Mouse (Mus musculus): ENCODE data around the gene Lpin2.

DNA sequence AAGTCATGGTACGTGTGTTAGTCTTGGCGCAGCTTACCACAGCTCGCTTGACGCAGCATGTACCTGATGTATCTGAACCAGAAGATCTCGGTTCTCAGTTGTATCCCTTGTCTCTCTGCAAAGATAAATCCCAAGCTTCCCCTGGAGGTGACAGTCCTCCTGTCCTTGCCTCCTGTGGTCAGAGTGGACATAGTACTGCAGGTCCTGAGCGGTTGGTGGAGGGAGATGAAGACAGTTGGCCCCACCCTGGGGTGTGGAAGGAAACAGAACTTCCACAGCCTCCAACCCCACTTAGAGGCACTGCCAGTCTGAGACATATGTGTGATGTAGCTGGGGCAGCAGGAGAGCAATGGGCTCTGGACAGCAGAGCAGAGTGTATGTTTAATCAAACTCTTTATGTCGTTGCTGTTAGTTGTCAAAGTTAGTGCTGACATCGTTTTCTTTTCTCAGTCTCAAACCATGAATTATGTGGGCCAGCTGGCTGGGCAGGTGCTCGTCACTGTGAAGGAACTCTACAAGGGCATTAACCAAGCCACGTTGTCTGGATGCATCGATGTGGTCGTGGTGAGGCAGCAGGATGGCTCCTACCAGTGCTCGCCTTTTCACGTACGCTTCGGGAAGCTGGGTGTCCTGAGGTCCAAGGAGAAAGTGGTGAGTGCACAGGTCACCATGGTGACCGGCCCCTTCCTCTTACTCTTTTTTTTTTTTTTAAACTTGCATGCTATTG is 32.3 kb downstream of the Lpin2 start:
- TF ChIP-seq POLR2A (IDR thresholded peaks at IDR 0.05; ENCODE audit: low read depth, low read length) = no peak
- TF ChIP-seq CTCF (IDR thresholded peaks at IDR 0.05; ENCODE audit: borderline replicate concordance, insufficient read depth, low read length) = no peak
